Mouse (Mus musculus): ENCODE data around the gene Hist1h4h.
A peak's percentile ranks its signal among the peaks of the same experiment; 100 is the strongest.
"Not testable (repeated sequence)": the region's sequence is repeated elsewhere in the genome, so short reads cannot be mapped to it uniquely, and the experiment has no call there.

Gene Hist1h4h

DNA sequence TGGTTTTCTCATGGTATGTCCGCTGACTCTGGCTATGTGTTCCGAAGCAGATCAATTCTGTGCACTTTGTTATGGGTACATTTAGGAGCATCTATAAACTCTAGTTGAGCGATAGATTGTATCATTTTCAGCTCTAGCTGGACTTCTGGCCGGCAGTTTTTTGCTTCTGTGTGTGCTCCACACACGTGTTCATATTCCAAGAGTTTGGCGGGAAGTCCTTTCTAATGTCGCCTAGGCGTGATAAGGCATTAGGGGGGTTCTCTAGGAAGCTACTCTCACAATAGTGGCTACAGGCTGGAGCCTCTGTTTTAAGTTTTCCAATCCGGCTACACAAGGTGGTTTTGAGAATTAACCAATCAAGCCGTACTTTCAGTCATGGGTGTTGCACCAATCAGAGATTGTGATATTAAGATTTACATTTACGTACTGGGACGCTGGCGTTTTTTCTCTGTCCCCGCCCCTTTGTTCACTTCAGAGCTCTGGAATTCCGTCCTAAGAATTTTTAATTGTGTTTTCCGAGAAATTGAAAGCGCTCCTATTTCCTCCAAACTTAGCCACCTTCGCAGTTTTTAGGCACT lies 25.1 kb downstream of the Hist1h4h start:
- no peak for DNase-seq (ENCODE audit: low spot score)

DNA sequence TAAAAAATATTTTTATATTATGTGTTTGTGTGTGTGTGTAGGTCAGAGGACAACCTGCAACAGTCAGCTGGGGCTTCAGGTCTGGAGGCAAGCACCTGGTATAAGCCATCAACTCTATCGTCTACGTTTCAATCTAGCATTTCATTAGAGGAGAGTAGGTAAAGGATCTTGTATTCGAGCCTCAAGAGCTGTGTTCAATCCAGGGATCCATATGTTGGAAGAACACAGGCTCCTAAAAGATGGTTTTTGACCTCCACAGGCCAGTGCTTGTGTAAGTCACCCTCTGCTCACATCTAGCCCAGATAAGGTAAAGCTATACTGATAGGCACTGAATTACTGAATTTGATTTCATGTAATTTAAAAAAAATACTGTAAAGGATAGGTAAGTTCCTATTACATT lies 26.1 kb downstream of the Hist1h4h start:
- DNase-seq (ENCODE audit: low spot score): no peak

DNA sequence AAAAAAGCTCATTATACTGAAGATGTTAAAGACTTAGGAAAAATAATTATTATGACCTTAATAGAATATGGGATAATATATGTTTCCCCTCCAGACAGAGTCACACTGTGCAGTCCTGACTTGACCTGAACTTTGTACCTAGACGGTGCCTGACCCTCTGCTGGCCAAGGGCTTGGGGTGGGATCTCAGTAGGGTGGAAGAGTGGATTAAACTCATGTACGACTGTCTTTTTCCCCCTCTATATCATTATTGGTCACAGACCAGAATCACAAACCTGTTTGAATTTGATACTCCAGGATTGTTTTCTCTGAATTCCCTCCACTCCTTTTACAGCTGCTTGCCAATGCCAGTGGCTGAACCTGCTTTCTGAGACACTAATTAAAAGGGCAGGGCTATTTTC lies 29.8 kb downstream of the Hist1h4h start:
- DNase-seq (ENCODE audit: low spot score): not testable (repeated sequence)

DNA sequence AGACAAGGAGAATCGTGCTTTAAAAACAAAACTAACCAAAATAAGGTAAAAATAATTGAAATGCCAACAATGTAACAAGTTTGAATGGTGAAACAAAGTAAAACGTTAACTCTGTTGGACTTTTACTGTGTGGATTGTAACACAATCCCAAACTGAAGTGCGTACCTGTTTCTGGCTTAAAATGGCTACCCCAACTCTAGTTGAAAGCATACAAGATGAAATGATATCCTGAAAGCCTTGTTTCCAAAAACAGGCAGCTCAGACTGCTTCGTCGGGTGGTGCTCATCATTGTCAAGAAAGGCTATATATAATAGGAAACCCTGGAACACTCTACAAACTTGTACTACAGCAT lies 30.7 kb downstream of the Hist1h4h start:
- not testable (repeated sequence) for DNase-seq (ENCODE audit: low spot score)

DNA sequence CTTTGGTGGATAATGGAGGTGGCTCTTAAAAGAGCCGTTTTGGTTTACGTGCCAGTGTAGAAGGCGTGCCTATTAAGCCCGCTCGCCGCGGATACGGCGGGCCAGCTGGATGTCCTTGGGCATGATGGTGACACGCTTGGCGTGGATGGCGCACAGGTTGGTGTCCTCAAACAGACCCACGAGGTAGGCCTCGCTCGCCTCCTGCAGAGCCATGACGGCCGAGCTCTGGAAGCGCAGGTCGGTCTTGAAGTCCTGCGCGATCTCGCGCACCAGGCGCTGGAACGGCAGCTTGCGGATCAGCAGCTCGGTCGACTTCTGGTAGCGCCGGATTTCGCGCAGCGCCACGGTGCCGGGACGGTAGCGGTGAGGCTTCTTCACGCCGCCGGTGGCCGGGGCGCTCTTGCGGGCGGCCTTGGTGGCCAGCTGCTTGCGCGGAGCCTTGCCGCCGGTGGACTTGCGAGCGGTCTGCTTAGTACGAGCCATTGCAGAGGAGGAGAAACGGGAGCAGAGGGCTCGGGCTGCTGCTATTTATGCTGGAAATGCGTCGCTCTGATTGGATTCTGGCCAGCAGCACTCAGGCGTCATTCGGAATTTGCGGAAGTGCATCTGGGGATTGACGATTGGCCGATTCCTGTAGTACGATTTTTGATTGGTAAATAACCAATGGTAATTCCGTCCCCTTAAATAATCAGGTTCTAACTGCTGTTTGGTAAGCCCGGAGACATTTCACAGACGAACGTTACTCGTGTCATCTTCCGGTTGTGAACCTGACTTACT lies 31.2 kb downstream of the Hist1h4h start, which contains the start of gene Hist1h3e:
Hist1h3e (minus strand) TSS at position 487 of the 777 bp plus-strand sequence.
- DNase-seq (ENCODE audit: low spot score): peak; percentile 92

DNA sequence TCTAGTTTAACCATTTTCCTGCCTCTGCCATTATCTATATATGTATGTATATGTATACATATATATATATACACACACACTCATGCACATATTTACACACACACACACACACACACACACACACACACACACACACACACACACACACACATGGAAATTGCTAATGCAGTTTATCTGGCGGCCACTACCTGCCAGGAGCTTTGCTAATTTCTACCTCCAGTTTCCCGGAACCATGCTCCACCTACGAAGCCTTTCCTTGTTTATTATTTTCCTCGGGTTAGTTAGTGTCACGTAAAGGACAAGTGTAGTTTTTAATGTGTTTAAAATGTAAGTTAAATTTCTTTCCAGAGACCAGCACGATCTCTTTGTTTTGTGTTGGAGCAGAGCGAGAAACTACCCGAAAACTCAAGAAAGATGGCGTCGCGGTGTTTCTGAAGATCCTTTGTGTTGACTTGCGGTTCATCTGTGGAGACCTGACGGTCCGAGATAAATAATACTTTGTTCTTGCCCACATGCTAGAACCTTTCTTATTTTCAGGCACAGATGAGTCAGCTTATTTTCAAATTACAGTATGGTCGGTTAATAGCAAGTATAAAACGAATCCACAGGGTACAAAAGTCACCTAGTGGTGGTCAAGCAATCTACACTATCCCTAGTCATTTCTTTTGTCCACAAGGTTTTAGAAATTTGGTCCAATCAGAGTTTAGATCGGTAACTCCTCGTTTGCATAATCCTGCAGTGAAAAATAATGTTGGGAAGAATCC lies 32.0 kb downstream of the Hist1h4h start:
- DNase-seq (ENCODE audit: low spot score): no peak

DNA sequence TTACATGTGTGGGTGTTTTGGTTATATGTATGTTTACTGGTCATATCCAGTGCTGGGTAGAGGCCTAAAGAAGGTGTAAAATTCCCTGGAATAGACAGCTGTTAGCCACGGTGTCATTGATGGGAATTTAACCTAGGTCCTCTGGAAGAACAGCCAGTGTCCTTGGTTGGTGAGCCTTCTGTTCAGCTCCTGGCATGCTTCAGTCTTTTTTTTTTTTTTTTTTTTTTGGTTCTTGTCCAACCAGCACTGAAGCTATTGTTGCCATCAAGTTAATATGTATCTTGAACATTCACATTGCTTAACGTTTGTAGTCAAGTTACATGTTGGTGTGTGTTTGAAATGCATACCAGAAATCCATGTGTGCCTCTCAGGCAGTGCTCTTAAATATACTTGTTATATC lies 33.6 kb downstream of the Hist1h4h start:
- DNase-seq (ENCODE audit: low spot score): no peak

DNA sequence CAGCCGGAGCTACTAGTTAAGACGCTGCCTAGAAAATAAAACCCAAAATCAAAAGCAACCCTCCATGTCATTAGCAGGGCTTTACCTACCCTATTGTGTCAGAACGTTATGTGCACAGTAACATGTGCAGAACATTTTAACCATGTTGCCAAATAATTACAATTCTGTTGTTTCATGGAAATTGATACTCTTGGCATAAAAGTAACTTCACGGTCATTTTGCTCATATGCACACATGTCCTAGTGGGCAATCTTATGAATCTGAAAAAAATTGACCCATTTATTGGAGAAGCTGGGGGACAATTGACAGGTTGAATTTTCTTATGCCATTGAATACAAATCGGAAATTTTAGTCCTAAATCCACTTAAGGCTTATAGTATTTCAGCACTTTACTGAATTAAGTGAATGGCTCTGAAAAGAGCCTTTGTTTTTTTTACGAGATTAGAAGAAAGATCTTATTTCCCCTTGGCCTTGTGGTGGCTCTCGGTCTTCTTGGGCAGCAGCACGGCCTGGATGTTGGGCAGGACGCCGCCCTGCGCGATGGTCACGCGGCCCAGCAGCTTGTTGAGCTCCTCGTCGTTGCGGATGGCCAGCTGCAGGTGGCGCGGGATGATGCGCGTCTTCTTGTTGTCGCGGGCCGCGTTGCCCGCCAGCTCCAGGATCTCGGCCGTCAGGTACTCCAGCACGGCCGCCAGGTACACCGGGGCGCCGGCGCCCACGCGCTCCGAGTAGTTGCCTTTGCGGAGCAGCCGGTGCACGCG lies 39.6 kb downstream of the Hist1h4h start:
- not testable (repeated sequence) for DNase-seq (ENCODE audit: low spot score)

DNA sequence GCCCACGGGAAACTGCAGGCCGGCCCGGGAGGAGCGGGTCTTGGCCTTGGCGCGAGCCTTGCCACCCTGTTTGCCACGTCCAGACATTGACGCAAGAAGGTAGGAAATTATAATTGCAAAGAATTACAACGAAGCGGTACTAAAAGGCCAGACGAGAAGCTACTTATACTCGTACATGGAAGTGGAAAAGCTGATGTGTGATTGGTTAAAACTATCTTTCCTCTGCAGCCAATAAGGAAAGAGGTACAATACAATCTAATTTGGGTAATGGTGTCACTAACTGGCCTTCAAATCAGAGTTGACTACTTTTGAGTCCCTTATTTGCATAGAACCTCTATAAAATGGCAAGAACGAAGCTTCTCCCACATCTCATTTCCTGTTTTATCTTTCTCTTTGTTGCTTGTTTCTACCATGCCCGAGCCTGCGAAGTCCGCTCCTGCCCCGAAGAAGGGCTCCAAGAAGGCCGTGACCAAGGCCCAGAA lies 40.2 kb downstream of the Hist1h4h start, which contains the start of the genes Hist1h2ae and Hist1h2bg:
Hist1h2ae (minus strand) TSS at position 199 of the 482 bp plus-strand sequence.
Hist1h2bg (plus strand) TSS at position 375 of the 482 bp plus-strand sequence.
- DNase-seq (ENCODE audit: low spot score): no peak

DNA sequence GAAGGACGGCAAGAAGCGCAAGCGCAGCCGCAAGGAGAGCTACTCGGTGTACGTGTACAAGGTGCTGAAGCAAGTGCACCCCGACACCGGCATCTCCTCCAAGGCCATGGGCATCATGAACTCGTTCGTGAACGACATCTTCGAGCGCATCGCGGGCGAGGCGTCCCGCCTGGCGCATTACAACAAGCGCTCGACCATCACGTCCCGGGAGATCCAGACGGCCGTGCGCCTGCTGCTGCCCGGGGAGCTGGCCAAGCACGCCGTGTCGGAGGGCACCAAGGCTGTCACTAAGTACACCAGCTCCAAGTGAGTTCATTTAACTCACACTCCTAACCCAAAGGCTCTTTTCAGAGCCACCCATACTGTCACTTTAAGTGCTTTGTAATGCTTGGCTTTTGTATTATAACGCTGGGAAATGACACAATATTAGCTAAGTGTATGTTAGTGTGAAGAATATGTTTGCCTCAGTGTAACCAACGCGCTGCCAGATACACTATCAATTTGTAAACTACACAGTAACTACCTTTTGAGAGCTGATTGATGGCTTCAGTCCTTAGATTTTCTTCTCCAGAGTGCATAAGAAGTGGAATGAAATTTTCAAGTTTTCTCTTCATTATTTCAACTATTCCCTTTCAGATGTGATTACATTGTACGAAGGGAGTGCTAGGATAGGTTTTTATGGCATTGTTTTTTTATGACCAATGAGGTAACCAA lies 40.8 kb downstream of the Hist1h4h start:
- DNase-seq (ENCODE audit: low spot score): not testable (repeated sequence)

DNA sequence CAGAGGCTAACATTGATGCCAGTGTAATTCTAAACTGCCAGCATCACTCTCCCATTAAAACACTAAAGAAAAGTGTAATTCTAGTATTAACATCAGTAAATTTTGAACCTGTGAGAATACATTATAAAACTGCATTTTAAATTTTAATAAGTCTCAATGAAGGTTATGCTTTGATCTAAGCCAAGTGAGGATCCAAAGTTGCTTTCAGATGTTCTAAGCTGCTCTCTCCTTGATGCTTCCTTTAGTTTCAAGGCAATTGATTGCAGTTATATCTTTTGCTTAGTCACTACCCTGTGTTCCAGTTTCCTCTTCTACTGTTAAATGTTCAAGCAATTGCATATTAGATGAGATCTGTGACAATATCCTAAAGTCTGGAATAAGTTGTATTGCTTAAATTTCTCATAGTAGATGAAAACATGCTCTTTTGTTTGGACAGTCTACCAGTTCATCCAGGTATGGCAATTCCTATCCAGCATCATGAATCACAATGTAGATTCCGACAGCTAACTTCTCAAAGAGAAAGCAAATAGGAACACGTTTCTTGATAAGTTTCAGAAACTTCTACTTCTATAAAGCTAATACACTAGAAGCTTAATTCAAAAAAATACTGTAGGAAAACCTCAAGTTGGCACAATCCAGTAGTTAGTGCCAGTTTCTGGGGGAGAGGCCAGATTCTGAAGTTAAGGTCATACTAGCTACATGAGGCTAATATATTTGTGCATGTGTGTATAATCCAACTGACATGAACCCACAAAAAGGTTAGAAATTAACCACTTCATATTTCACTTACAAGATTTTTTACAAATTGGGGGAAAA lies 41.6 kb downstream of the Hist1h4h start:
- DNase-seq (ENCODE audit: low spot score): no peak

DNA sequence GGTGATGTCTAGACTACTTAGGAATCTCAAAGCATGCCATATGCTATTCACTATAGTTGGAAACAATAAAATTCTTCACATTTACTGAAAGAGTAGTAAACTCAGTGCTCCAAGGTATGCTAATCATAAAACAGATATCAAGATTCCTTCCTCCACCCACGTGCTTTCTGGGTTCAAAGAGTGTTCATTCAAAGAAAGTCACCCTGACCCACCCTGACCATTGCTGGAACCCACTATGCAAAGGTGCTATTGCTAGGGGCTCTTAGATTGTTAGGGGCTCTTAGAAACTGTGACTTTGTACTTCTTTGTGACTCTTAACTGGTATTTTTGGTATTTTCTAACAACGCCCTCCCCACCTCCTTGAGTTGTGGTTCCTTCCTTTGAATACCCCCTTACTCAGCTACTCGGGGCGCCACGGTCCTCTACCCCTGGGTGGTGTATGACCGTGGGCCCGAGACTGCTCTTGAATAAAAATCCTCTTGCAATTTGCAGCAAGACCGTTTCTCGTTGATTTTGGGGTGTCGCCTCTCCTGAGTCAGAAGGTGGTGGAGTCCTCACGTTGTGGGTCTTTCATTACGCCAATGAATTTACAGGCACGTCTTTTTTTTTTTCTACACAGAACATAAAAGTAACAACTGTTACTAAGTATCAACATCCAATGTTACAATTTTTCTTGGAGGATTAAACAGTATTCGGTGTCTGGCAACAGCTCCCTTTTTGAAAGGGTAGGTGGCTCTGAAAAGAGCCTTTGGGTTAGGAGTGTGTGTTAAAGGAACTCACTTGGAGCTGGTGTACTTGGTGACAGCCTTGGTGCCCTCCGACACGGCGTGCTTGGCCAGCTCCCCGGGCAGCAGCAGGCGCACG lies 42.4 kb downstream of the Hist1h4h start:
- DNase-seq (ENCODE audit: low spot score): not testable (repeated sequence)

DNA sequence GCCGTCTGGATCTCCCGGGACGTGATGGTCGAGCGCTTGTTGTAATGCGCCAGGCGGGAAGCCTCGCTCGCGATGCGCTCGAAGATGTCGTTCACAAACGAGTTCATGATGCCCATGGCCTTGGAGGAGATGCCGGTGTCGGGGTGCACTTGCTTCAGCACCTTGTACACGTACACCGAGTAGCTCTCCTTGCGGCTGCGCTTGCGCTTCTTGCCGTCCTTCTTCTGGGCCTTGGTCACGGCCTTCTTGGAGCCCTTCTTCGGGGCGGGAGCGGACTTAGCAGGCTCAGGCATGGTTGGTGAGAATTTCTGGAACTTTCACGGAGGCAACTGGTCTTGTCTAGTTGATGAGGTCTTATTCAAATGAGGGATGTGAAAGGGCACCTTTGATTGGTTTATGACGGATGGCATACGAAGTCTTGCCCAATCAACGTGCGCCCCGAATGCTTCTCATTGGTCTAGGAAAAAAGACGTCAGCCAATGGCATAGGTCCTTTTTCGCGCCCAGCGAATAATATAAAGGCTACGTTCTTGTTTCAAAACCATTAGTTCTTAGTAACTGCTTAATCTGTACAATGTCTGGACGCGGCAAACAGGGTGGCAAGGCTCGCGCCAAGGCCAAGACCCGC lies 43.2 kb downstream of the Hist1h4h start, which contains the start of the genes Hist1h2bf and Hist1h2ad:
Hist1h2bf (minus strand) TSS at position 299 of the 627 bp plus-strand sequence.
Hist1h2ad (plus strand) TSS at position 484 of the 627 bp plus-strand sequence.
- DNase-seq (ENCODE audit: low spot score): peak; percentile 64

DNA sequence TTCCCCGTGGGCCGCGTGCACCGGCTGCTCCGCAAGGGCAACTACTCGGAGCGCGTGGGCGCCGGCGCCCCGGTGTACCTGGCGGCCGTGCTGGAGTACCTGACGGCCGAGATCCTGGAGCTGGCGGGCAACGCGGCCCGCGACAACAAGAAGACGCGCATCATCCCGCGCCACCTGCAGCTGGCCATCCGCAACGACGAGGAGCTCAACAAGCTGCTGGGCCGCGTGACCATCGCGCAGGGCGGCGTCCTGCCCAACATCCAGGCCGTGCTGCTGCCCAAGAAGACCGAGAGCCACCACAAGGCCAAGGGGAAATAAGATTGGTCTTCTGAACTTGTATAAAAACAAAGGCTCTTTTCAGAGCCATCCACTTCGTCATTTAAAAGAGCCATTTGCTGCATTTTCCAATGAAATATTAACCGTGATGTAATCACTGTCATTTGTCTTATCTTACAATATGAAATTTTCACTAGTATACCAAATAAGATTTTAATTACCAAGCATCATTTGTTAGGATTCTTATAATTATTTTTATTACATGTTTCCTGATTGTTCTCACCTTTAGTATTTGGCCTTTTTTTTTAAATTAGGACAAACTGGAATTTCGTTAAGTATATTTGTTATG lies 43.8 kb downstream of the Hist1h4h start:
- DNase-seq (ENCODE audit: low spot score): not testable (repeated sequence)

DNA sequence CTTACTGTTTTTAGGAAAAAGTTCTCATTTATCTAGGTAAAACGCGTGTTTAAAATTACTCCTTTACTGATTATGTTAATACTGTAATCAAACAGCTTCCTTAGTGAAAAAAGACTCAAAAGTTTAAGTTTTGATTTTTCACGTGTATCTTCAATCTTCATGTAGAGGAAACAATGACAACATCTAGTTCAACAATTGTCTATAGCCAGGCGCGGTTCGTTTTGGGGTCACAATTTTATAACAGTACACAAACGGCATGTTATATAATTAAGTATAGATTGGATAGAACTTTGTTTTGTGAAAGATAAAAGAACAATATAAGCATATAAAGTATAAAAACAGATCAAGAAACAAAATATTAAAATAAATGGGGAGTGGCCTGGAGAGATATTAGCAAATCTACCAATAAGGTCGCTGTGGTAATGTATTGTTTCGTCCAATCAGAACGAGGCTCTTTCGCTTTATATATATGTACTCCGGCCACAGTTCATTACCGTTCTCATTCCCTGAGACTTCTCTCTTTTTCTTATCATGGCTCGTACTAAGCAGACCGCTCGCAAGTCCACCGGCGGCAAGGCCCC lies 44.5 kb downstream of the Hist1h4h start, which contains the start of gene Hist1h3d:
Hist1h3d (plus strand) TSS at position 493 of the 581 bp plus-strand sequence.
- DNase-seq (ENCODE audit: low spot score): no peak

DNA sequence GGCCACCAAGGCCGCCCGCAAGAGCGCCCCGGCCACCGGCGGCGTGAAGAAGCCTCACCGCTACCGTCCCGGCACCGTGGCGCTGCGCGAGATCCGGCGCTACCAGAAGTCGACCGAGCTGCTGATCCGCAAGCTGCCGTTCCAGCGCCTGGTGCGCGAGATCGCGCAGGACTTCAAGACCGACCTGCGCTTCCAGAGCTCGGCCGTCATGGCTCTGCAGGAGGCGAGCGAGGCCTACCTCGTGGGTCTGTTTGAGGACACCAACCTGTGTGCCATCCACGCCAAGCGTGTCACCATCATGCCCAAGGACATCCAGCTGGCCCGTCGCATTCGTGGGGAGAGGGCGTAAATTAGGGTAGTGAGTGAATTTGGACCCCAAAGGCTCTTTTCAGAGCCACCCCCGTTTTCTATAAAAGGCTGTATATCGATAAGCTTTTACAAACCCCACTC lies 45.0 kb downstream of the Hist1h4h start:
- DNase-seq (ENCODE audit: low spot score): not testable (repeated sequence)

DNA sequence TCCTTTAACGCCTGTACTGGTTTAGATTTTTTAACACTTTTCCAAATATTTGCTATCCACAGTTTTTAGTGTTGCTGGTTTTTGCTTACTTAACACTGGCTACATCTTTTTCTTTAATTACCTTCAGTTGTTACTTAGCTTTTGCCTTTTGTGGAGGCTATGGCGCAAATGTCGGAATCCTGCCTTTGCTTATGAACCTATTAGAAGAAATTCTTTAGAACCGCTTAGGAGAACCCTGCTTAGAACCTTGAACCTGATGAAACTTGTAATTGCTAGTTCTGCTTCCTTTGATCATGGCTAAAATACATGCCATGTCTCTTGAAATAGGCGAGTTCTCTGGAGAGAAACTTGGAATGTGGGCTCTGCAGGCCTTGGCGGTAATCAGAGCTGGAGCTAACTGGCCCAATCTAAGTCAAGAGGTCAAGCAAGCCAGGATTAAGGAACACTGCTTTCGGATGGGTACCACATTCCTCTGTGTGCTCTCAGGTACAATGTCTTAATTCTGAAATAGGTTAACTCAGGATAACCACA lies 45.6 kb downstream of the Hist1h4h start:
- no peak for DNase-seq (ENCODE audit: low spot score)

Data from ovary, postnatal 10 days (tissue).